Mouse (Mus musculus): Measurements from ENCODE around the gene Cyp3a41a.
"Not testable (repeated sequence)": the region's sequence is repeated elsewhere in the genome, so short reads cannot be mapped to it uniquely, and the experiment has no call there.

GRCm38 (mm10) chr5:145720036-145720435, at the start of gene Cyp3a41a:
- TF ChIP-seq CTCF, EP300 (IDR thresholded peaks at IDR 0.05; ENCODE audit: low read depth): not testable (repeated sequence)

Data from heart, postnatal 0 days (tissue).